Mouse (Mus musculus) hindbrain, embryonic 12.5 days (tissue): ENCODE measurements at regions not wholly inside any gene's neighbourhood (a gene's known extent, or its start where the extent isn't known, plus 50 kb on each side); places are given as distances from the start of the nearest gene placed in this dataset.

Experiments
- ATAC-seq: fragments of 200-750 bp; cut with Nextera tagmentation; 2 replicates; pipeline ENCODE4 v1.8.0; 2017; ENCODE audit warnings: moderate TSS enrichment; ENCODE audit not compliant: low FRiP score
- H3K27ac ChIP-seq: fragments of 300-500 bp; sonication (generic); 2 replicates; pipeline ENCODE4 v1.5.1; 2016; ENCODE audit warnings: mild to moderate bottlenecking
- H3K27me3 ChIP-seq: fragments of 300-500 bp; sonication (generic); 2 replicates; pipeline ENCODE4 v1.6.1; 2016; ENCODE audit warnings: mild to moderate bottlenecking
- H3K36me3 ChIP-seq: fragments of 300-500 bp; sonication (generic); 2 replicates; pipeline ENCODE4 v1.6.1; 2016; ENCODE audit warnings: mild to moderate bottlenecking
- H3K4me1 ChIP-seq: fragments of 300-500 bp; sonication (generic); 2 replicates; pipeline ENCODE4 v1.6.1; 2016
- H3K4me2 ChIP-seq: fragments of 300-500 bp; sonication (generic); replicated peaks from 2 replicates; pipeline ENCODE4 v1.6.1; 2016; ENCODE audit warnings: mild to moderate bottlenecking
- H3K4me3 ChIP-seq: fragments of 300-500 bp; sonication (generic); 2 replicates; pipeline ENCODE4 v1.5.1; 2016; ENCODE audit warnings: mild to moderate bottlenecking
- H3K9ac ChIP-seq: fragments of 300-500 bp; sonication (generic); 2 replicates; pipeline ENCODE4 v1.6.1; 2016; ENCODE audit warnings: mild to moderate bottlenecking, moderate library complexity
- H3K9me3 ChIP-seq: fragments of 300-500 bp; sonication (generic); replicated peaks from 2 replicates; pipeline ENCODE4 v1.6.1; 2016; ENCODE audit warnings: mild to moderate bottlenecking
- WGBS: fragments of 180-500 bp; shearing (Covaris S2); methylation state at CpG from one replicate; pipeline ENCODE4 v1.1.7; 2016; 5-methylcytosine and 5-hydroxymethylcytosine counted together

GRCm38 (mm10) chr16:9336063-9336462 is 506.2 kb downstream of the 1810013L24Rik start:
- Histone ChIP-seq H3K27me3 (no peaks in the 10 kb centered on the region), H3K36me3 (no peaks in the 10 kb centered on the region), H3K4me3 (no peak overlapping the region), H3K4me2 (no peak overlapping the region), H3K9me3 (no peaks in the 10 kb centered on the region), H3K4me1 (no peaks in the 10 kb centered on the region), H3K9ac (no peak overlapping the region), H3K27ac (no peak overlapping the region)
- ATAC-seq: no peak
- 59% methylated on average over 6 of the region's 6 CpGs for WGBS

DNA sequence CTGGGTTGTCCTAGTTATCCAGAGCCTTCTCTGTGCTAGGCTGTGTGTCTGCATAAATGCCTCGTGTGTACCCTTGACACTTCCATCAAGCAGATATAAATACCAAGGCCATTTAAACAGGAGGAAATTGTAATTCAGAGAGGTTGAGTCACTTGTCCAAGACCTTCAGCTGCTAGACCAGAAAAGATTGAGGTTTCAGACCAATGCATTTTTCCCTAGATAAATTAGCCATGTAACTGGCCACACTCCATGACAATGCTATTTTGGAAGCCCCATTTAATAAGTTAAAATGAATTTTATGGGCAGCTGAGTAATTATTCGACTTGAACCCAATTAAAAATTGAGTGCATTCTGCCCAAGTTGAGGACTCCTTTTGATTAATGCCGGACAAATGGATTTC is 509.6 kb downstream of the 1810013L24Rik start:
- no peak overlapping the region for H3K9ac ChIP-seq
- H3K36me3 ChIP-seq: no peaks in the 10 kb centered on the region
- no peak overlapping the region for H3K27ac ChIP-seq
- no peak for ATAC-seq
- H3K9me3 ChIP-seq: no peaks in the 10 kb centered on the region
- 81% methylated on average over 3 of the region's 3 CpGs for WGBS
- no peaks in the 10 kb centered on the region for H3K27me3 ChIP-seq
- H3K4me2 ChIP-seq: no peak overlapping the region
- no peaks in the 10 kb centered on the region for H3K4me1 ChIP-seq
- no peak overlapping the region for H3K4me3 ChIP-seq

GRCm38 (mm10) chr16:9341245-9341644 is 511.3 kb downstream of the 1810013L24Rik start:
- Histone ChIP-seq H3K9ac (no peak overlapping the region), H3K9me3 (no peaks in the 10 kb centered on the region), H3K27ac (no peak overlapping the region), H3K36me3 (no peaks in the 10 kb centered on the region), H3K27me3 (no peaks in the 10 kb centered on the region), H3K4me2 (no peak overlapping the region), H3K4me3 (no peak overlapping the region), H3K4me1 (no peaks in the 10 kb centered on the region)
- WGBS: 87% methylated on average over 4 of the region's 4 CpGs
- ATAC-seq: no peak

DNA sequence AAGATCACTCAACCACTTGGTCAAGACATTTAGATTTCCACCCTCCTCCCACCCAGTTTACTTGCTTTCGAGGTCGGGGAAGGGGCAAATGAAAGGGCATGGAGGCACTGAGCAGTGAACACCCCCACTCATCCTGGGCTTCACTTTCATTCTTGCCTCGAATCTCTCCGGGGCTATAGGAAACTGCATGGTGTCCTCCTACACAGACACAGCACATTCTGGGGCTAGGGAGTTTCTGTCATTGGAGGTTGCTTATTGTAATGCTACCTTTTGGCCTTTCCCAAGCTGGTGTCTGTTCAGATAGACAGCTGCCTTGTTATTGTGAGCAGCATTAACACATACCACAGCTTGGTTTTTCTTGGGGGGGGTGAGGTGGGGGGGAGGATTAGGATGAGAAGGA is 523.9 kb downstream of the 1810013L24Rik start:
- Histone ChIP-seq H3K27me3 (no peaks in the 10 kb centered on the region), H3K9ac (no peak overlapping the region), H3K4me1 (no peaks in the 10 kb centered on the region), H3K4me3 (no peak overlapping the region), H3K4me2 (no peak overlapping the region), H3K27ac (no peak overlapping the region), H3K9me3 (no peaks in the 10 kb centered on the region), H3K36me3 (no peaks in the 10 kb centered on the region)
- 86% methylated on average over 4 of the region's 4 CpGs for WGBS
- ATAC-seq: no peak

- no peaks in the 10 kb centered on the region for H3K4me1 ChIP-seq
- 75% methylated on average over 8 of the region's 8 CpGs for WGBS
- H3K36me3 ChIP-seq: no peaks in the 10 kb centered on the region
- no peak overlapping the region for H3K4me2 ChIP-seq
- no peak overlapping the region for H3K4me3 ChIP-seq
- no peak overlapping the region for H3K9ac ChIP-seq
- no peaks in the 10 kb centered on the region for H3K9me3 ChIP-seq
- no peaks in the 10 kb centered on the region for H3K27me3 ChIP-seq
- no peak for ATAC-seq
- no peak overlapping the region for H3K27ac ChIP-seq
Observed at GRCm38 (mm10) chr16:9354331-9355030, 524.6 kb downstream of the 1810013L24Rik start.

- Histone ChIP-seq H3K27me3 (no peaks in the 10 kb centered on the region), H3K4me3 (no peak overlapping the region), H3K36me3 (no peaks in the 10 kb centered on the region), H3K9me3 (no peaks in the 10 kb centered on the region), H3K4me1 (no peaks in the 10 kb centered on the region), H3K27ac (no peak overlapping the region), H3K4me2 (no peak overlapping the region), H3K9ac (no peak overlapping the region)
- 83% methylated on average over 4 of the region's 4 CpGs for WGBS
- ATAC-seq: no peak
Observed at GRCm38 (mm10) chr16:9358651-9359050, 528.8 kb downstream of the 1810013L24Rik start.

DNA sequence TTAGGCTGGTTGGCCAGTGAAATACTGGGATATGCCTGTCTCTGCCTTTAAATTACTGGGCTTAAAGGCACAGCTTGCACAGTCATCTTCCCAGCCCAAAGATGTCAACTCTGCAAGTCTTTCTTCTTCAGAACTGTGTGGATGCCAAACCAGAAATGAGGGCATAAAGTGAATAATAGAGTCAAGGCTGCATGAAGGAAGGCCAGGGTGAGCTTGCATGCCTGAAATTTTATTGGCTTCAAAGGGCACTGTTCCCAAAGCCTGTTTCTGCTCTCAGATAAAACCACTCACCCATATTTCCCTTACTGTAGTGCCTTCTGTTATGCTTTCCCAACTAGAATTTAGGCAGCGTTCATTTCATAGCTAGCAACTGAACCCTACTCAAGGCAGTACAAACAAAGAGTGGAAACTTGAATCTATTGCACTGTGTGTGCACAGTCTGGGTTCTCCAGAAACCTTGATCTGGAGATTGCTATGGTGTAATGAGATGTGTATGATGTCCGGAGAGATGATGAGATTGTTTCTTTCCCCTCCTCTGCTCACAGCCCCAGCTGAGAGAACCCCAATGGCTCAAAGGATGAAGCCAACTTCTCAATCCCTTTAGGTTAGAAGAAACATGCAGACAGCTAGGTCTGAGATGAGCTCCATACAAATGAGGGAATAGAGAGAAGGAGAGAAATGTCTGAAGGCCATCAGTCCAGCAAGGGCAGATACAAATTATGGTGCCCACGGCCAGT is 529.7 kb downstream of the 1810013L24Rik start:
- no peak overlapping the region for H3K27ac ChIP-seq

GRCm38 (mm10) chr16:9360741-9361255 is 530.9 kb downstream of the 1810013L24Rik start:
- WGBS: 85% methylated on average over 3 of the region's 3 CpGs
- no peak overlapping the region for H3K4me2 ChIP-seq
- ATAC-seq: no peak

More for the DNA sequence above, 529.7 kb downstream of the 1810013L24Rik start:
- no peaks in the 10 kb centered on the region for H3K36me3 ChIP-seq
- H3K4me1 ChIP-seq: no peaks in the 10 kb centered on the region
- H3K4me2 ChIP-seq: no peak overlapping the region
- no peaks in the 10 kb centered on the region for H3K27me3 ChIP-seq
- no peak overlapping the region for H3K4me3 ChIP-seq
- no peak overlapping the region for H3K9ac ChIP-seq
- no peaks in the 10 kb centered on the region for H3K9me3 ChIP-seq
- WGBS: 93% methylated on average over 3 of the region's 3 CpGs
- ATAC-seq: no peak

DNA sequence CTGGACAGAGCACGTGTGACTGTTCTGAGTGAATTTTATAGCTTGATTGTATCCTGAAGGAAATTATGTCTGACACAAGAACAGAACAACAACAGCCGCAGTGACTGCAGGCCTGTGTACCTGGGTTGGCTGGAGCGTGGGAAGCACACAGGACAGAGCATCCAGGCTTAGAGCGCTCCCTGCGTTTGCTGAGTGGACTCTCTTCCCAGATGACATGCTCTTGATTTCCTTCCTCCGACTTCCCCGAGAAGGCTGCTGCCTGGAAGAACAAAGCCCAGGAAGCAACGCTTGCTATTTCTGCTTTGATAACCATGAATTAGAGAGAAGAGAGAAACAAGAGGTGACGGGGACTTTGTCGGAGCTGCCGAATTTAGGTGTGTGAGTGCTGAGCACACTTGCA is 532.2 kb downstream of the 1810013L24Rik start:
- 57% methylated on average over 11 of the region's 11 CpGs for WGBS
- Histone ChIP-seq H3K9me3 (no peaks in the 10 kb centered on the region), H3K27ac (no peak overlapping the region), H3K27me3 (no peaks in the 10 kb centered on the region), H3K36me3 (no peaks in the 10 kb centered on the region), H3K4me2 (no peak overlapping the region), H3K9ac (no peak overlapping the region), H3K4me3 (no peak overlapping the region), H3K4me1 (no peaks in the 10 kb centered on the region)
- no peak for ATAC-seq

More at GRCm38 (mm10) chr16:9360741-9361255, 530.9 kb downstream of the 1810013L24Rik start:
- Histone ChIP-seq H3K27me3 (no peaks in the 10 kb centered on the region), H3K9me3 (no peaks in the 10 kb centered on the region), H3K9ac (no peak overlapping the region), H3K36me3 (no peaks in the 10 kb centered on the region), H3K27ac (no peak overlapping the region), H3K4me3 (no peak overlapping the region), H3K4me1 (no peaks in the 10 kb centered on the region)

DNA sequence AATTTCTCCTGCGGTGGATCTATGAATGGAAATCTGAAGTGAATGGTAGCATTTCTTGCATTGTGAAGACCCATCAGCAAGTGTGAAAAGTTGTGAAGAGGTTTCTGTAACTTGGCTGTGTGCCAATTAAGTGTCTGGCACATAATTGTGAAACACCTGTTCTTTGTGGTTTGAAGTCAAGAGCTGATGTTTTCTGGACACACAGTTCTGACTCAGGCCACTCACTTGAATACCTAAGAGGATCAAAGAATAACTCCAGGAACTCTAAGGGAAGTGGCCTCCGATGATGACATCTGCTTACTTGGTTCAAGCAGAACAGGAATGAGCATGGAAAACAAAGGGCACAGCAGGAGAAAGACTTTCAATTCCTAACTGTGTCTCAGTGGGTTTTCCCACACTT is 534.2 kb downstream of the 1810013L24Rik start:
- Histone ChIP-seq H3K4me1 (no peaks in the 10 kb centered on the region), H3K36me3 (no peaks in the 10 kb centered on the region), H3K9me3 (no peaks in the 10 kb centered on the region), H3K4me3 (no peak overlapping the region), H3K4me2 (no peak overlapping the region), H3K9ac (no peak overlapping the region), H3K27me3 (no peaks in the 10 kb centered on the region), H3K27ac (no peak overlapping the region)
- WGBS: 57% methylated on average over 2 of the region's 2 CpGs
- ATAC-seq: no peak

DNA sequence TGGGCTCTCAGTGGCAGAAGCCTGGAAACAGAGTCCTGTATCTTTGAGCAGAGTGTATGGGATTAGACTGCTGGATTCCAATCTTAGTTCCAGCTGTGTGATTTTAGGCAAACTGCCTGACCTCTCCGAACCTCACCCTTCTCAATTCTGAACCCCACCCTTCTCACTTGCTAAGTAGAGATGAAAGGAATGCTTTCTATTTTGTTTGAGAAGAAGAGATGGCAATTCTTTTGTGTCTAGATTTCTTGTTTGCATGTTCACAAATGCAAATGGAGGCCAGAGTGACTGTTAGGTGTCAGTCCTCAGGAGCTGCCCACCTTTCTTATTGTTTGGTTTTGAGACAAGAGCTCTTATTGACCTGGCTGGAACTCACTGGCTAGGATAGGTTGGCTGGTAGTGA is 561.1 kb downstream of the 1810013L24Rik start:
- no peak for ATAC-seq
- 48% methylated on average over 1 of the region's 1 CpGs for WGBS
- Histone ChIP-seq H3K36me3 (no peaks in the 10 kb centered on the region), H3K4me3 (no peak overlapping the region), H3K4me1 (no peaks in the 10 kb centered on the region), H3K4me2 (no peak overlapping the region), H3K27me3 (no peaks in the 10 kb centered on the region), H3K27ac (no peak overlapping the region), H3K9me3 (no peaks in the 10 kb centered on the region), H3K9ac (no peak overlapping the region)

- Histone ChIP-seq H3K36me3 (no peaks in the 10 kb centered on the region), H3K9me3 (no peaks in the 10 kb centered on the region), H3K4me2 (no peak overlapping the region), H3K4me1 (no peaks in the 10 kb centered on the region), H3K27ac (no peak overlapping the region), H3K27me3 (no peaks in the 10 kb centered on the region), H3K9ac (no peak overlapping the region), H3K4me3 (no peak overlapping the region)
- no peak for ATAC-seq
- WGBS: 77% methylated on average over 5 of the region's 5 CpGs
Observed at GRCm38 (mm10) chr16:9404736-9405135, 574.8 kb downstream of the 1810013L24Rik start.

GRCm38 (mm10) chr16:9408196-9408595 is 578.3 kb downstream of the 1810013L24Rik start:
- 81% methylated on average over 1 of the region's 1 CpGs for WGBS
- no peak for ATAC-seq
- H3K27me3 ChIP-seq: no peaks in the 10 kb centered on the region

More at GRCm38 (mm10) chr16:9408196-9408595, 578.3 kb downstream of the 1810013L24Rik start:
- Histone ChIP-seq H3K4me2 (no peak overlapping the region), H3K9ac (no peak overlapping the region), H3K27ac (no peak overlapping the region), H3K9me3 (no peaks in the 10 kb centered on the region), H3K36me3 (no peaks in the 10 kb centered on the region), H3K4me3 (no peak overlapping the region), H3K4me1 (no peaks in the 10 kb centered on the region)
